Mouse (Mus musculus): ENCODE measurements around the gene Vwa5b2.
A peak's percentile ranks its signal among the peaks of the same experiment; 100 is the strongest.

Vwa5b2 gene

GRCm38 (mm10) chr16:20589366-20589938 is at the start of gene Vwa5b2:
Vwa5b2 (plus strand) TSS chr16:20589471.
- ATAC-seq (ENCODE audit: low TSS enrichment): peak; percentile 75

GRCm38 (mm10) chr16:20539649-20540048 is 49.6 kb upstream of the Vwa5b2 start:
- no peak for ATAC-seq (ENCODE audit: low TSS enrichment)

- ATAC-seq (ENCODE audit: low TSS enrichment): no peak
Measured at GRCm38 (mm10) chr16:20540438-20540837, 48.8 kb upstream of the Vwa5b2 start.

- no peak for ATAC-seq (ENCODE audit: low TSS enrichment)
Measured at GRCm38 (mm10) chr16:20545696-20546095, 43.6 kb upstream of the Vwa5b2 start.

- no peak for ATAC-seq (ENCODE audit: low TSS enrichment)
Measured at GRCm38 (mm10) chr16:20547423-20547822, 41.8 kb upstream of the Vwa5b2 start.

- ATAC-seq (ENCODE audit: low TSS enrichment): peak; percentile 99
Measured at GRCm38 (mm10) chr16:20548096-20548948, 40.9 kb upstream of the Vwa5b2 start, which contains the start of gene Abcf3. Abcf3 (plus strand) TSS chr16:20548577.

- ATAC-seq (ENCODE audit: low TSS enrichment): no peak
Measured at GRCm38 (mm10) chr16:20549161-20549560, 40.1 kb upstream of the Vwa5b2 start.

GRCm38 (mm10) chr16:20551691-20552090 is 37.6 kb upstream of the Vwa5b2 start:
- no peak for ATAC-seq (ENCODE audit: low TSS enrichment)

- ATAC-seq (ENCODE audit: low TSS enrichment): no peak
Measured at GRCm38 (mm10) chr16:20552594-20552993, 36.7 kb upstream of the Vwa5b2 start.

GRCm38 (mm10) chr16:20555000-20555399 is 34.3 kb upstream of the Vwa5b2 start:
- ATAC-seq (ENCODE audit: low TSS enrichment): no peak

GRCm38 (mm10) chr16:20557381-20557780 is 31.9 kb upstream of the Vwa5b2 start:
- ATAC-seq (ENCODE audit: low TSS enrichment): no peak

GRCm38 (mm10) chr16:20565075-20565474 is 24.2 kb upstream of the Vwa5b2 start:
- no peak for ATAC-seq (ENCODE audit: low TSS enrichment)

GRCm38 (mm10) chr16:20589939-20590679 is 838 bp downstream of the Vwa5b2 start:
- peak; percentile 62 for ATAC-seq (ENCODE audit: low TSS enrichment)

GRCm38 (mm10) chr16:20590680-20591038 is 1.4 kb downstream of the Vwa5b2 start:
- ATAC-seq (ENCODE audit: low TSS enrichment): no peak

GRCm38 (mm10) chr16:20591076-20591705 is 1.9 kb downstream of the Vwa5b2 start:
- no peak for ATAC-seq (ENCODE audit: low TSS enrichment)

- no peak for ATAC-seq (ENCODE audit: low TSS enrichment)
Measured at GRCm38 (mm10) chr16:20595060-20595673, 5.9 kb downstream of the Vwa5b2 start.

- ATAC-seq (ENCODE audit: low TSS enrichment): no peak
Measured at GRCm38 (mm10) chr16:20595737-20596136, 6.5 kb downstream of the Vwa5b2 start.

- no peak for ATAC-seq (ENCODE audit: low TSS enrichment)
Measured at GRCm38 (mm10) chr16:20596687-20597441, 7.6 kb downstream of the Vwa5b2 start.

GRCm38 (mm10) chr16:20600511-20600910 is 11.2 kb downstream of the Vwa5b2 start:
- no peak for ATAC-seq (ENCODE audit: low TSS enrichment)

- ATAC-seq (ENCODE audit: low TSS enrichment): no peak
Measured at GRCm38 (mm10) chr16:20604705-20605104, 15.4 kb downstream of the Vwa5b2 start.

All from frontal cortex, adult (tissue).